Mouse (Mus musculus) embryonic fibroblast, embryonic 13.5 days (primary cell): ENCODE results near the gene B4galt1.

Source experiments
- CTCF ChIP-seq: IDR thresholded peaks from 2 replicates; pipeline ENCODE4 v1.5.1; 2011; ENCODE audit warnings: mild to moderate bottlenecking, control low read depth, low read length, moderate library complexity, borderline replicate concordance; ENCODE audit not compliant: insufficient read depth
- POLR2A ChIP-seq: IDR thresholded peaks from 2 replicates; pipeline ENCODE4 v1.6.1; 2011; ENCODE audit warnings: low read depth, mild to moderate bottlenecking, control low read depth, low read length, moderate library complexity

DNA sequence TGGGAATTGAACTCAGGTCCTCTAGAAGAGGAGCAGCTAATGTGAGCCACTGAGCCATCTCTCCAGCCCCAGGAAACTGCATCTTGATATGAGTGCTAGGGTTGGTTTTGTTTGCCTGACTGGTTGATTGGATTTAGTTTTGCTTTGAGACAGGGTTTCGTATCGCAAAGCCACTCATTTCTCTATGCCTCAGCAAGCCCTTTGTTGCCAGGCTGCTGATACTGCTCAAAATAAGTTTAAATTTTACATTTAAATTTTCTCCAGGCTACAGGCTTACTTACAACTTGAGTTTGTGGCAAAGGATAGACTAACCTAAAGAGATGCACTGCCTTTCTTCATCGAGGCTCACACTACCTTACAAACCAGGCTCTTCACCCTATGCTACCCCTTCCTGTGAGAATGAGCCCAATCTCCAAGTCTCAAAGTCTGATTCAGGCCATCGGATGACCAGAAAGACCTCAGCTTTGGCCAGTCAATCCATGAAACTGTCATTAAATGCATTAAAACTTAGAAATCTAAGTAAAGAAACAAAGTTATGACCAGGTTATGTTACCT is 19.5 kb downstream of the B4galt1 start:
- no peak for TF ChIP-seq POLR2A
- no peak for TF ChIP-seq CTCF
